Mouse (Mus musculus): ENCODE measurements around the gene Tm7sf3. TPM values are rescaled to one million over a fixed set of nuclear protein-coding genes. Genes with fewer than 3 reads are reported as not detected.

Tm7sf3 gene
- total RNA-seq, 2 experiments from 2014 or later = 30.6 to 32.4 TPM

DNA sequence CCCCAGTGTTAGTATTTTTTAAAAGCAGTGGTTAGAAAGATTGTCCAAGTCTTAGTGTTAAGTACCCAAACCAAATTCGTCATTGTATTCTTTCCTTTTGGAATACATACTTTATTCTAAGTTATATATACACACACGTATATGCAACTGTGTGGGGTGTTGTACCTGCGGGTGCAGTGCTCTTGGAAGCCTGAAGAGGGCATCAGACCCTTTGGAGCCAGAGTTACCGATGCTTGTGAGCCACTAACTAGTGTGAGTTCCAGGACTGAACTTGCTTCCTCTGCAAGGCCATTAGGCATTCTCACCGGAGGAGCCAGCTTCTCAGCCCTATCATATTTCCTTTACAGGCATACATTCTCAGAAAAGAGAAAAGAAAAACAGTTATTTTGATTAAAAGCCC, 20.1 kb upstream of the Tm7sf3 start:
- DNase-seq = peak; percentile 20
- intact Hi-C loops (cut with DNase I) = loop anchor here (10.0 kb wide), 1 partner anchor 102 kb away; no protein-coding TSS in a partner anchor

DNA sequence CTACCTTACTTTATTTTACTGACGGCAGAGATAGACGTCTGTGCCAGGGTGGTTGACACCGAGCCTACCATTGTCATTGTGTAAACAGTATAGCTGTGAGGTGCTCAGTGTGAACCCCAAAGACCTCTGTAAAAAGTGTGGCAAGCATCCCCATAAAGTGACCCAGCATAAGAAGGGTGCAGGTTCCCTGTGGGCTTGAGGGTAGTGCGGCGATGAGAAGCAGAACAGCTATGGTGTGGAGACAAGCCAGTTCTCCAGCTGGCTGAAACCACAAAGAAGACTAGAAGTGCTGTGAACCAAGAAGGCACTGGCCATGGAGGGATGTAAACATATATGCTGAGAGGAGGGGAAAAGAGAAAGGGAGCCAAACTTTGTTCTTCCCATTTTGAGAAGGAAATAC, 19.0 kb upstream of the Tm7sf3 start:
- intact Hi-C loops (cut with DNase I) = loop anchor here (10.0 kb wide), 1 partner anchor 103 kb away; no protein-coding TSS in a partner anchor
- DNase-seq = no peak

DNA sequence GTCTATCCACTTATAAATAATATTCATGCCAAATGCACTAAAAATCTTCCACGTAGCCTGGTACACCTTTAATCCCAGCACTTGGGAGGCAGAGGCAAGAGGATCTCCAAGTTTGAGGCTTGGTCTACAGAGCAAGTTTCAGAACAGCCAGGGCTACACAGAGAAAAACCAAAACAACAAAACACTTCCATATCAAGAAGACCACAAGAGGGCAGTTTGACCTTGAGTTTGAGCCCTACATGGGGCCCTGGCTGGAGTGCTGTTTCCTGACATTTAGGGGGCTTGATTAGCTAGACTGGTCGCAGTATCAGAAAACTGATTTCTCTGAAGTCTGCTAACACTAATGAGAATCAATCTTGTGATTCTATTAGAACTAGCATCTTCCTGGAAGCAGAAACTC, 18.0 kb upstream of the Tm7sf3 start:
- intact Hi-C loops (cut with DNase I) = loop anchor here (10.0 kb wide), 1 partner anchor 104 kb away; no protein-coding TSS in a partner anchor
- peak; percentile 6 for DNase-seq

DNA sequence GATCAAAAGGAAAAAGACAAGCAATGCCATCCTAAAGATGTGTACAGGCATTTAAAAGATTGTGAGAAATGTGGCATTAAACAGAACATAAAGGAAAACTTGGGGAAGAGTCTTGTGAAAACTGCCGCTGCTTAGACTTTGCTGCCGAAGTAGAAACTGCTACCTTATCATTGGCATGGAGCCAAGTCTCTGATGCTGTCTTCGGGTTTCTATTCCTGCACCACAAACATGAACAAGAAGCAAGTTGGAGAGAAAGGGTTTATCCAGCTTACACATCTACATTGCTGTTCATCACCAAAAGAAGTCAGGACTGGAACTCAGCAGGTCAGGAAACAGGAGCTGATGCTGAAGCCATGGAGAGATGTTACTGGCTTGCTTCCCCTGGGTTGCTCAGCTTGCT, 10.6 kb upstream of the Tm7sf3 start:
- no peak for DNase-seq
- intact Hi-C loops (cut with DNase I) = no loop called here

DNA sequence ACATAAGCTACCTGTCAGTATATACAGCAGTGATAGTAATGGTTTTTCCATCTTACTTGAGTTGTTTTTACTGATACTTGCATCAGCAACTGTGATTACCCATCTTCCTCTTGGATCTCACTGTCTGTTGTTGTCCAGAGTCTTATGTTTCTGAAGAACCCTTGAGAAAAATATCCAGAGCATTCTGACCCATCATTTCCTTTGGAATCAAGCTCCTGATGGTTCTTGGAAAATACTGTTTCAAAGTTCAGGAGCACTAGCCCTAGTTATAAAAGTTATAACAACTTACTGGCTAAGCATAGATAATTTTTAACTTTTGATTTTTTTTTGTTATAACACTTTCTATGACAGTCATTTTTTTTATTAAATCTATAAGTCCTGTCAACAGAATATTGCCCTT, 8.8 kb upstream of the Tm7sf3 start:
- intact Hi-C loops (cut with DNase I) = no loop called here
- no peak for DNase-seq

DNA sequence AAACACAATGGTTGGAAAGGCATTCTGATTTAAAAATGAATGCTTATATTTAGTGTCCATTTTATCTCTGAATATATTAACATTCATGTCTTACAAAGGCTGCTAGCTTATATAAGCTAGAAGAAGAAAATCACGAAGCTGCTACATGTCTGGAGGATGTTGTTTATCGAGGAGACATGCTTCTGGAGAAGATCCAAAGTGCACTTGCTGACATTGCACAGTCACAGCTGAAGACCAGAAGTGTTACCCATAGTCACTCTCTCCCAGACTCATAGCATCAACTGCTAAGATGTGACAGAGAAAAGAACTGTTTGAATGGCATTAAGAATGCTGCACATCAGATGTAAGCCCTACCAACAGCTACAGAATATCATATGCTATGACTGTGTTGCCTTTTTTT, 7.4 kb upstream of the Tm7sf3 start:
- intact Hi-C loops (cut with DNase I) = no loop called here
- DNase-seq = no peak

DNA sequence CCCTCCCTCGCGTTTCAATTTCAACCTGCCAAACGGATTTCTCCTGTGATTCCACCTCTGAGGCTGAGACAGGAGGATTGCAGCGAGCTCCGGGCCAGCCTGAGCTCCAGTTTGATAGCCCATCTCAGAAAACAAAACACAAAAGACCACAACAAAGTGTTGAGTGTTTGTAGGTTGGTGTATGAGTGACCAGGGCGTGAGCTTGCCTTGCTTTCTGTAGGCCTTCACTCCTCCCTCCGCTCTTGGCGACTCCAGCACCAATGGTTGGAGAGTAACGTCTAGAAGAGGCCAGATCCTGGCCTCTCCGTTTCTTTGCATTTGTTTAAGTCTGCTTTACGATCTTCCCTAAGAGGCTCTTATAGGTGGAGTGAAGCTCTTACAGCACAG, 553 bp upstream of the Tm7sf3 start:
- DNase-seq = no peak
- intact Hi-C loops (cut with DNase I) = no loop called here

DNA sequence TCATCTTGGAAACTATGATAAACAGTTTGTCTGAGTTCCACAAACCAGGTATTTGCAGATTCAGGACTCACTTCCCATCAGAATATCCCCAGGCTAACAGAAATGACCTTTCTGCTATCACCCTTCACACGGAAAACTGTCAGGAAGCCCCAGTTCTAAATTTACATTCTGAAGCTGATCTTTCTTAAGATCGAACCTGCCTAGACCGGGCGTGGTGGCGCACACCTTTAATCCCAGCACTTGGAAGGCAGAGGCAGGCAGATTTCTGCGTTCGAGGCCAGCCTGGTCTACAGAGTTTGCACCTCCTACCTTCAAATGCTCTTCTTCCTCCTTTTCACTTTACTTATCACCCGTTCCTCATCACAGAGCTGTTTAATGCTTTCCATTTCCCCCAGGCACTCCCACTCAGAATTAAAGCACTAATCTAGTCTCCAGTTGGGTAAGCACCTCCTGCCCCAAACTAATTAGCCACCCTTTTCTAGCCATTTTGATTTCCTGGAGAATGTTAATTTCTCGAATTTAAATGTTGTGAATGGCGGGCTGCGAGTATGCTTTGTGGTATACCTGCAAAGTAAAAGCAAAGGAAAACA, 908 bp downstream of the Tm7sf3 start:
- DNase-seq = no peak
- intact Hi-C loops (cut with DNase I) = no loop called here

DNA sequence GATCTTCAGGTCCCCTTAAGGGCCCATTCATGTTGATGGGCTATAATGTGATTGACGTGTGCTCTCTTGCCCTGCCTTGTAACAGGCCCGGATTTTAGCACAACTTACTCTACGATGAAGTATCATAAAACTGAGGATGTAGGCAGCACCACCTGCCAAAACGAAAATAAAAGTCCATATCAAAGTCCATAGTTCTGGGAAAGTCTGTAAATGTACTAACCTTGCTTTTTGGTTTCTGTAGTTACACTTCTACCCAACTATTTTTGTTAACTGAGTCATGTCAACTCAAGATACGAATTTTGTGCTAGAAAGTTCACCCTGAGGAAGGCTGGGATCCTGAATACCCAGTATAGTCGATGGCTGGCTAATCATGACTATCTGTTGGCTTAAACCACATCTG, 1.6 kb downstream of the Tm7sf3 start:
- DNase-seq = no peak
- intact Hi-C loops (cut with DNase I) = no loop called here

DNA sequence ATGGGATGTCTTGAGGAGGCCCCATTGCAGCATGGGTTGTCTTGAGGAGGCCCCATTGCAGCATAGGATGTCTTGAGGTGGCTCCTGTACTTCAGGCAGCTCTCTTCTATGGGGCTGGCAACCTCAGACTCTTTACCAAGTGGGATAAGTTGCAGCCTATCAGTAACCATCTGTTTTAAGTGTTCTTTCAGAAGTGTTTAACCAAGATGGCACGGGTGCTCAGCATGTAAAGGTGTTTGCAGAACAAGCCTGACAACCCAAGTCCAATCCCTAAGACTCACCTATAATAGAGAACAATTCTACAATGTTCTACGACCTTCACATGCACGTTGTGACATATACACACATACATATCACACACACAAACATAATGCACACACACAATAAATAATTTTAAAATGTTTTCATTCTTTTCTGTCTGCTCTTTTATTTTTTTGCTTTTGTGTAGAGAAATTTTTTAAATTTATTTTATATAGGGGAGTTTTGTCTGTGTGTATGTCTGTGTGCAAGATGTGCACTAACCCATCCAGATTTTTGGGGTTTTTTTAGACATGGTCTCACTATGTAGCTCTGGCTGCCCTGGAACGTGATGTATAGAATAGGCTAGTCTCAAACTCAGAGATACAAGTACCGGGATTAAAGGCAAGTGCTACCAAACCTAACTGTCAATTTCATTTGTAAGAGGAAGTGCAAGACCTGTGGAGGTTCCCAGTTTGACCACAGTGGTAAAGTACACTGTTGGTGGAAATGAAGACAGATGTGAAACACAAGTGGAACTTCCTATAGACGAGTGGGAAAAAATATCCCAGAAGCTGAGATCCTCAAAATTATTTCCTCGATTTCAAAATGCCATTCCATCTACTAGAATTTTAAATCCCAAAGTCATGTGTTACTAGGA, 2.3 kb downstream of the Tm7sf3 start:
- intact Hi-C loops (cut with DNase I) = no loop called here
- DNase-seq = no peak

DNA sequence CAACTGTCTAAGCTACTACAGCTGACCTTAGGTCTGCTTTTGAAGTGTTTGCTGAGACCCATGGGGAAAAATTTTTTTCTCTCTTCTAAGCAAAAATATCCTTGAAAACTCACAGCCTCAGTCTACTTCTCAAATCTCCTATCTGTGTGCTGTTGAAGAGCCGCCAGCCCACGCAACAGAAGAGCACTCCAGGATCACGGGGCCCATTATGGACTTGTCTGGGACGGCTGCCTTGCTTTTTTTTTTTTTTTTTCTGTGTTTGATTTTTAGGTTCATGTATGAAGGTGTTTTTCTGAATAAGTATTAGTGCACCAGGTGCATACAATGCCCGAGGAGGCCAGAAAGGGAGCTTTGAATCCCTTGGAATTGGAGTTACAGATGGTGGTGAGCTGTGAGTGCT, 6.1 kb downstream of the Tm7sf3 start:
- intact Hi-C loops (cut with DNase I) = no loop called here
- DNase-seq = no peak

DNA sequence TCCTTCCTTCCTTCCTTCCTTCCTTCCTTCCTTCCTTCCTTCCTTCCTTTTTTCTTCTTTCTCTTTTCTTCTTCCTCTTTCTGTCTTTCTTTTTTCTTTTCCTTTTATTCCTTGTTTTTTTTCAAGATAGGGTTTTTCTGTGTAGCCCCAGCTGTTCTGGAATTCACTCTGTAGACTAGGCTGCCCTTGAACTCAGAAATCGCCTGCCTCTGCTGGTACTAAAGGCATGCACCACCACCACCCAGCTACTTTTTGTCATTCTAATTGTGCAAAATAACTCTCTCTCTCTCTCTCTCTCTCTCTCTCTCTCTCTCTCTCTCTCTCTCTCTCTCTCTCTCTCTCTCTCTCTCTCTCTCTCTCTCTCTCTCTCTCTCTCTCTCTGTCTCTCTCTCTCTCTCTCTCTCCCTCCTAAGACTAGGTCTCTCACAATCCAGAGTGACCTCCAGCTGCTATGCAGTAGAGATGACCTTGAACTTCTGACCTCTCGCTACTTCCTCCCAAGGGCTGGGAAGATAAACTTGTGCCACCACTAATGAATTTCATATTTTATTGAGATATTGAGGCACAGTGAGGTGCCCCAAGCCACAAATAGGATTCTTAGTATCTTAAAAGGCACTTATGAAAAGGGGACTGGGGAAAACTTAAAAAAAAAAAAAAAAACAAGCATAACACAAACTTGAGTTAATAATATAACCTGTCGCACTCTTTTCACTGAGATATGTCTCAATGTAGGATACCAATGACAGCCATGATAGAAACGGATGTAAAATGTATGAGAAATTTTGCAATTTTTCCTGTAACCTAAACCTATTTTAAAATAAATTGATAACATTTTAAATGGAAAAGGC, 7.6 kb downstream of the Tm7sf3 start:
- DNase-seq = no peak
- intact Hi-C loops (cut with DNase I) = no loop called here

DNA sequence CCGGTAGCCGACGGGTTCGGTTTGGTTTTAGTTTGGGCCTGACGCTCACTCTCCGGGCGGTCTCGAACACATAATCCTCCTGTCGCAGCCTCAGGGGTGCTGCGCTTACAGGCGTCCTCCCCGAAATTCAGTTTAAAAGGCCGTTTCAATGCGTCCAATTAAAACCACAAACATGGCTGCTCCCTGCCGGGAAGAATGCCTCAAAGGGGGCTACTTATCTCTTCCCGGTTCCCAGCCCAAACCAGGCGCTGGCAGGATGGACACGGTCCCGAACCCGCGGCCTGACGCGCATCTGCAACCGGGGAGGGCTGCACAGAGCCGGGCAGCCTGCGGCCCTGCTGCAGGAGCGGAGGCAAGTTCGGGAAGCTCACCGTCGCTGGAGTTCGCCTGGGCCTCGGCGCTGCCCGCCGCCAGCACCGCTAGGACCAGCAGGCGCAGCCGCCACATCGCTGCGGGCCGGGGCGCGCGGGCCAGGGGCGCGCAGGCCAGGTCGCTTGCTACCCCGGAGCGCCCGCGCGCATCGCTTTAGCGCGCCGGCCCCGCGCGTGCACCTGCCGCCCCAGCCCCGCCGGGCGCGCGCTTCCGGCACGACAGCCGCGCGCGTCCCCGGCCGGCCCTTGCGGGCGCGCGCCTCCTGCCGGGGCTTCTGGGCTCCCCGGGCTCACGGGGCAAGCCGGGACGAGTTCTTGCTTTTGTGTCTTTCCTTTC, 8.5 kb downstream of the Tm7sf3 start:
- intact Hi-C loops (cut with DNase I) = no loop called here
- DNase-seq = peak; percentile 76

DNA sequence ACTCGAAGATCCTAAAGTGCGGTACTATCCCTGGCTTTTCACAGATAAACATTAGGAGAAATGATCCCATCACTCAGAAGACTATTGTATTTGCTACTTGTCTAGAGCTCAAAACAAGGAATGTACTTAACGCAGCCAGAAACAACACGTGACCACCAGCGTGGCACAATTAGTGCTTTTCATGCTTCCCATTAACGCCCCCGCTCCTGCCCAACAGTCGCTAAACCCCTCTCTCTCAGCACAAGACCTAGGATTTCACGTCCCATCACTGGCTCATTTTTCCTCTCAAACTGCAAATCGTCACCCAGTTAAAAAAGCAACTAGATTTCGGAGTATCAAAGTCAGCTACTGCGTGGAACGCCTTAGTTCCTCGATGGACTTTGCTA, 9.0 kb downstream of the Tm7sf3 start:
- DNase-seq = peak; percentile 25
- intact Hi-C loops (cut with DNase I) = no loop called here

DNA sequence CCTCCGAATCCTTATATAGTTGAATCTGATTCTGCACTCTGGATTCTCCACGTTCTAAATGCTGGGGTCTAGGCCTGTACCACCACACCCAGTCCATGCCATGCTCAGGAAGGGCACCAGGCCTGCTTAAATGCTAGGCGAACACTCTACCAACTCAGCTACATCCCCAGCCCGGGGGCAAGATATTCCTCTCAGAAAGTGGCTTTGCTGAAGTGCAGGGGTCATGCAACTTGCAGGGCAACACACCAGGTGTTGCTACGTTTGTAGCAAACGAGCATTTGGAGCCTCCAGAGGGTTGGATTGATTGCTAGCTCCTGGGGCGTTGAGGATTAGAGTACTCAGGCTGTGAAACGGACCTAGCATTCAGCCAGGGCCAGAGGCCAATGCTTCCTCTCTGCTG, 9.5 kb downstream of the Tm7sf3 start:
- intact Hi-C loops (cut with DNase I) = no loop called here
- no peak for DNase-seq

DNA sequence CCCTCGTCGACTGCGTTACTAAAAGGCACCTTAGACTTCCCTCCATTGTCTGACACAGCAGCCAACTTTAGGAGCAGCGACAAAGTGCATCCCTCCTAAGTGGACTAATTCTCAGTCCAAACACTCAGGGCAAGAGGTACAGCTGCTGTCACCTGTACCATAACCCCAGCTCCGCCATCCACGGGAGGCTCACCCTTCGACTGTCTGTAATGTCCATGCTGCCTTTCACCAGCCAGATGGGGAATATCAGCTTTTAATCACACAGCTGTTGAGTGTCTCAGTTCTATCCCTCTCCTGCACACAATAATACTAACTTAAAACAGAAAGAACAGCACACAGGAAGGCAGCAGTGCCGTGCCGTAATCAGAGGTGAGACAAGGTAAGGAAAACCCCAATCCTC, 10.2 kb downstream of the Tm7sf3 start:
- DNase-seq = no peak
- intact Hi-C loops (cut with DNase I) = no loop called here

DNA sequence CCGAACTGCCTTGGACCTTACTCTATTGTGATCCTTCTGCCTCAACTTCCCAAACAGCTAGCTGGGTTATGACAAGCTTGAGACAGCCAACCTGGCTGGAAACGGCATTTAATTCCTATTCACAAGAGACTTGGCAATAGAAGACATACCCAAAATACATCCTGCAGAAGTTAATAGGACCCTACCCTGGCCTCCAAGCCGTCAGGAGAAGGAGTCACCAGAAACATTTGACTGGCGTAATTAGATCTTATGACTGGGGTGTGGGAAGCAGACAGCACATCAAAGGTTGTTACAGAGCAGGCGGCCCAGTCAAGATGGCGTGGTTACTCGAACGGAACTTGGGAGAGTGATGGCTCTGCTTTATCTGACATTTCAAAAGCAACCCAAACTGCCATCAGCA, 10.8 kb downstream of the Tm7sf3 start:
- intact Hi-C loops (cut with DNase I) = no loop called here

DNA sequence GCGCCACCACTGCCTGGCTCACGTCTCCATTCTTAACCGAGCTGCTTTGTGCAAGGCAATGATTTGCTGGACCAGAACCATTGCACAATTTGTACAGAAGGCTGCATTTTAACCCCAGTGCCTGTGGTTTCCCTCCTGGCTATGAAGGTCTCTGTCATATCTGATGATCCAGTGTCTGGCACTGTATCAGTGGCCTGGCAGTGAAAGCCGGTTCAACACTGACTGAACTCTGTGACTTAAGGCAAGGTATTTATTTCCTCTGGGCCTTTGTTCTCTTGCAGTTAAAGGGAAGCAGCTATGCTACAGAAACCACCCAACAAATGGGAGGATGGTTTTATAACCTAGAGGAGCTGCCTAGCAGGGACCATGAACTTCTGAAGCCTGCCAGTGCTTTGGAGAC, 11.7 kb downstream of the Tm7sf3 start:
- DNase-seq = no peak
- intact Hi-C loops (cut with DNase I) = no loop called here

More for the DNA sequence above, 10.8 kb downstream of the Tm7sf3 start:
- no peak for DNase-seq

DNA sequence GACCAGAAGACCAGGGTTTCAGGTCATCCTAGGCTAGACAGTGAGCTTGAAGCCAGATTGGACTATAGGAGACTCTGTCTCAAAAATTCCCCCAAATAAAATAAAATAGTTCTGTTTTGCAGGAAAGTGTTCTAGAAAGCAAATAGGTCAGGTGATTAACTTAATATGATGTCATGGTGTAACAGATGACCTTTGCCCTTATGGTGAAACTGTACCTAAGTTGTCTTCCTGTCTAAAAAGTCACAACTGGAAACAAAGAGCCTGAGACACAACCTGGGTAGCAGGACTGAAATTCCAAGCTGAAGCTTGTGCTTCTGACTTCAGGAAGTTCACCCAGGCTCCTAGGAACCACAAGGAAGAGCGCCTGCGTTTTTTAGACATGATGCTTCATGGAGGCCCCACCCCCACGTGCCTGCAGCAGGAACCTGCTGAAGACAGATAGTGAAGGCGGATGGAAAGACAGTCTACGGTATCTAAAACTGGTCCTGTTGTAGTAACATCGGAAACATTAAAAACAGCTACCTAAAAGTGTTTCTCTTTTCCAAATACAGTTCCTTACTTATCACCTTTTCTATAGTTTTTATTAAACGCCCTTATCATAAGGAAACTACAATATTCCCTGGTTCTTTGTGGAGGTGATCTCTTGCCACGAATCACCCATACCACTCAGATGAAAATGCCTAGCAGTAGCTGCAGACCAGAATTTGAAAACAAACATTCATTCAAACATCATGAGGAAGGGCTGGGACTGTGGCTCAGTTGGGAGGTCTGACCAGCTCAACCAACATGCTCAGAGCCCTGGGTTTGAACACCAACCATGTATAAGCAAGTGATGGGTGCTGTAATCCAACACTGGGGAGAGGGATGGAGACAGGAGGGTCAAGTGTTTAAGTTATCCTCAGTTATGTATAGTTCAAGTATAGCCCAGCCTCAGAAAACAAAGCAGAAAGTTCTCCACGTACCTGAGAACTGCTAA, 12.6 kb downstream of the Tm7sf3 start:
- intact Hi-C loops (cut with DNase I) = no loop called here
- no peak for DNase-seq

DNA sequence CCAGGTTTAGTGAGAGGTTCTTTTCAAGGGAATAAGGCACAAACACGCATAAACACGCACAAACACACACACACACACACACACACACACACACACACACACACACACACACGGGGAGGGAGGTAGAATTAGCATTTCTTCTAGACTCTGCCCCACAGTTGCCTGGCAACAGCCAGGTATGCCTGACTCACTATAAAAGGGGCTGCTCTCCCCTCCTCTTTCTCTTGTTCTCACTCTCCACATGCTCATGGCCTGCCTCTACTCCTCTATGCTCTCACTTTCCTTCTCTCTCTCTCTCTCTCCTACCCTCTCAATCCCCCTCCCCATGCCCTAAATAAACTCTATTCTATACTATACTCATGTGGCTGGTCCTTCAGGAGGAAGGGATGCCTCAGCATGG, 14.5 kb downstream of the Tm7sf3 start:
- intact Hi-C loops (cut with DNase I) = no loop called here
- DNase-seq = no peak

Data from left cerebral cortex, postnatal 4 days (tissue).